Mouse (Mus musculus) forebrain, embryonic 14.5 days (tissue): ENCODE measurements around the gene Cnga1. TPM values are rescaled to one million over a fixed set of nuclear protein-coding genes. Genes with fewer than 3 reads are reported as not detected.

Source experiments
- polyA plus RNA-seq: library from polyadenylated mRNA; unstranded; fragments of >200 nt; fragmentation: Nextera tagmentation; extraction: Ambion mirVana; gene quantifications from 2 replicates; pipeline ENCODE4 v1.2.1, GENCODE M21; 2014

The Cnga1 gene
- polyA plus RNA-seq, 1 experiment from 2014 or later: not detected

Other genes starting within 250 kb of the Cnga1 start
- gene Corin, start 139.8 kb downstream of the Cnga1 start, polyA plus RNA-seq: 0.51 TPM in 1 of 2 replicates, not detected in the other
- 14.1 and 14.8 TPM in 2 replicates for gene Nfxl1, start 84.6 kb downstream of the Cnga1 start, polyA plus RNA-seq
- gene Zar1, start 63.0 kb downstream of the Cnga1 start, polyA plus RNA-seq: 1.7 and 2.1 TPM in 2 replicates
- gene Gm5868, start 56.7 kb downstream of the Cnga1 start, polyA plus RNA-seq: 3.8 and 4.5 TPM in 2 replicates
- gene Nipal1, start 3.5 kb upstream of the Cnga1 start, polyA plus RNA-seq: 0.32 and 0.68 TPM in 2 replicates
- gene Txk, start 108.5 kb upstream of the Cnga1 start, polyA plus RNA-seq: not detected in 2 replicates
- gene Tec, start 224.2 kb upstream of the Cnga1 start, polyA plus RNA-seq: 4.3 and 5.1 TPM in 2 replicates